Mouse (Mus musculus) heart, postnatal 14 days (tissue): ENCODE measurements at regions not wholly inside any gene's neighbourhood (a gene's known extent, or its start where the extent isn't known, plus 50 kb on each side); places are given as distances from the start of the nearest gene placed in this dataset.

Experiments
- DNase-seq, 2 experiments: peaks; one replicate each; pipeline ENCODE4 v3.0.0; 2021 to 2022
- intact Hi-C: fragments of 180-260 bp; cut with DNase I; formaldehyde crosslinking; loops from one replicate; pipeline ENCODE4 v1.15.1; 2025

- intact Hi-C loops: no loop called here
- DNase-seq: no peak
Measured at GRCm38 (mm10) chr1:103762044-103762663, 1006.2 kb upstream of the Cdh20 start.

- intact Hi-C loops: no loop called here
- DNase-seq: no peak
Measured at GRCm38 (mm10) chr1:103762745-103763144, 1005.6 kb upstream of the Cdh20 start.

- intact Hi-C loops: no loop called here
- no peak for DNase-seq
Measured at GRCm38 (mm10) chr1:103767315-103767714, 1001.0 kb upstream of the Cdh20 start.

- intact Hi-C loops: no loop called here
- DNase-seq: no peak
Measured at GRCm38 (mm10) chr1:103784692-103785091, 983.6 kb upstream of the Cdh20 start.

- intact Hi-C loops: loop anchor here (10.0 kb wide), 2 partner anchors 1148 to 1178 kb away; no protein-coding TSS in a partner anchor
- DNase-seq: no peak
Measured at GRCm38 (mm10) chr1:103796337-103796736, 972.0 kb upstream of the Cdh20 start.

GRCm38 (mm10) chr1:103799343-103799742 lies 969.0 kb upstream of the Cdh20 start:
- DNase-seq: no peak
- intact Hi-C loops: loop anchor here (10.0 kb wide), 2 partner anchors 1145 to 1175 kb away; no protein-coding TSS in a partner anchor

- no peak for DNase-seq
- intact Hi-C loops: no loop called here
Measured at GRCm38 (mm10) chr1:103817946-103818345, 950.4 kb upstream of the Cdh20 start.
